Mouse (Mus musculus): Measurements from ENCODE around the gene Tenm2.

GRCm38 (mm10) chr11:36137840-36138239 lies 1097.9 kb downstream of the Tenm2 start:
- TF ChIP-seq CTCF (IDR thresholded peaks at IDR 0.05) (no peak), POLR2A (IDR thresholded peaks at IDR 0.05; ENCODE audit: insufficient read depth, low read depth, low read length) (no peak)
